Mouse (Mus musculus) lung, postnatal 14 days (tissue): ENCODE measurements at regions not wholly inside any gene's neighbourhood (a gene's known extent, or its start where the extent isn't known, plus 50 kb on each side); places are given as distances from the start of the nearest gene placed in this dataset.

ENCODE experiments used
- DNase-seq: peaks from one replicate; pipeline ENCODE4 v3.0.0; 2021

- no peak for DNase-seq
Observed at GRCm38 (mm10) chrX:12375796-12376195, 211.8 kb upstream of the Atp6ap2 start.

GRCm38 (mm10) chrX:12376238-12376980, 211.2 kb upstream of the Atp6ap2 start:
- no peak for DNase-seq

- DNase-seq: no peak
Observed at GRCm38 (mm10) chrX:12377441-12377840, 210.2 kb upstream of the Atp6ap2 start.

- DNase-seq: no peak
Observed at GRCm38 (mm10) chrX:12392145-12392825, 195.3 kb upstream of the Atp6ap2 start.

- no peak for DNase-seq
Observed at GRCm38 (mm10) chrX:12409319-12409718, 178.3 kb upstream of the Atp6ap2 start.

- no peak for DNase-seq
Observed at GRCm38 (mm10) chrX:12425566-12425965, 162.0 kb upstream of the Atp6ap2 start.

- DNase-seq: no peak
Observed at GRCm38 (mm10) chrX:12426664-12427063, 160.9 kb upstream of the Atp6ap2 start.

- no peak for DNase-seq
Observed at GRCm38 (mm10) chrX:12432289-12432688, 155.3 kb upstream of the Atp6ap2 start.

GRCm38 (mm10) chrX:12435656-12436055, 151.9 kb upstream of the Atp6ap2 start:
- DNase-seq: no peak

GRCm38 (mm10) chrX:12436106-12436505, 151.5 kb upstream of the Atp6ap2 start:
- DNase-seq: no peak

GRCm38 (mm10) chrX:12439447-12439846, 148.2 kb upstream of the Atp6ap2 start:
- DNase-seq: no peak

- DNase-seq: no peak
Observed at GRCm38 (mm10) chrX:12443794-12444193, 143.8 kb upstream of the Atp6ap2 start.

GRCm38 (mm10) chrX:12445093-12445492, 142.5 kb upstream of the Atp6ap2 start:
- no peak for DNase-seq

GRCm38 (mm10) chrX:12447962-12448361, 139.6 kb upstream of the Atp6ap2 start:
- no peak for DNase-seq

GRCm38 (mm10) chrX:12449688-12450087, 137.9 kb upstream of the Atp6ap2 start:
- DNase-seq: no peak

GRCm38 (mm10) chrX:12452979-12453769, 134.4 kb upstream of the Atp6ap2 start:
- no peak for DNase-seq

- DNase-seq: no peak
Observed at GRCm38 (mm10) chrX:12461657-12462056, 125.9 kb upstream of the Atp6ap2 start.

GRCm38 (mm10) chrX:12462936-12463647, 124.5 kb upstream of the Atp6ap2 start:
- DNase-seq: no peak

GRCm38 (mm10) chrX:12466312-12466711, 121.3 kb upstream of the Atp6ap2 start:
- peak; percentile 2 for DNase-seq

GRCm38 (mm10) chrX:12466897-12467296, 120.7 kb upstream of the Atp6ap2 start:
- DNase-seq: no peak

- peak; percentile 5 for DNase-seq
Observed at GRCm38 (mm10) chrX:12467528-12468179, 119.9 kb upstream of the Atp6ap2 start.

- no peak for DNase-seq
Observed at GRCm38 (mm10) chrX:12472296-12472695, 115.3 kb upstream of the Atp6ap2 start.
